Mouse (Mus musculus): ENCODE measurements at regions not wholly inside any gene's neighbourhood (a gene's known extent, or its start where the extent isn't known, plus 50 kb on each side); places are given as distances from the start of the nearest gene placed in this dataset.

GRCm38 (mm10) chr3:130887540-130888312, 157.5 kb upstream of the Rpl34 start:
- in situ Hi-C loops (cut with MboI, MseI), result loop anchor here (5.0 kb wide), 1 partner anchor 355 kb away; no protein-coding TSS in a partner anchor

GRCm38 (mm10) chr3:130885974-130886373, 155.8 kb upstream of the Rpl34 start:
- in situ Hi-C loops (cut with MboI, MseI), result loop anchor here (5.0 kb wide), 1 partner anchor 356 kb away; no protein-coding TSS in a partner anchor

- in situ Hi-C loops (cut with MboI, MseI), result loop anchor here (5.0 kb wide), 1 partner anchor 62 kb away; no protein-coding TSS in a partner anchor
These were observed 154.2 kb upstream of the Rpl34 start for GRCm38 (mm10) chr3:130884393-130884792.

- in situ Hi-C loops (cut with MboI, MseI), result loop anchor here (5.0 kb wide), 1 partner anchor 62 kb away; no protein-coding TSS in a partner anchor
These were observed 153.7 kb upstream of the Rpl34 start for GRCm38 (mm10) chr3:130883928-130884327.

- in situ Hi-C loops (cut with MboI, MseI), result loop anchor here (5.0 kb wide), 1 partner anchor 61 kb away; no protein-coding TSS in a partner anchor
These were observed 153.1 kb upstream of the Rpl34 start for GRCm38 (mm10) chr3:130883319-130883718.

- in situ Hi-C loops (cut with MboI, MseI), result loop anchor here (5.0 kb wide), 1 partner anchor 58 kb away; no protein-coding TSS in a partner anchor
These were observed 150.3 kb upstream of the Rpl34 start for GRCm38 (mm10) chr3:130880482-130880881.

GRCm38 (mm10) chr3:130879463-130879862, 149.3 kb upstream of the Rpl34 start:
- in situ Hi-C loops (cut with MboI, MseI), result no loop called here

- in situ Hi-C loops (cut with MboI, MseI), result no loop called here
These were observed 148.6 kb upstream of the Rpl34 start for GRCm38 (mm10) chr3:130878834-130879233.

- in situ Hi-C loops (cut with MboI, MseI), result no loop called here
These were observed 147.8 kb upstream of the Rpl34 start for GRCm38 (mm10) chr3:130877981-130878380.

- in situ Hi-C loops (cut with MboI, MseI), result loop anchor here (25.0 kb wide), 1 partner anchor 1561 kb away; no protein-coding TSS in a partner anchor
These were observed 143.5 kb upstream of the Rpl34 start for GRCm38 (mm10) chr3:130873745-130874144.

GRCm38 (mm10) chr3:130866952-130867632, 136.9 kb upstream of the Rpl34 start:
- in situ Hi-C loops (cut with MboI, MseI), result loop anchor here (25.0 kb wide), 1 partner anchor 1555 kb away; no protein-coding TSS in a partner anchor

GRCm38 (mm10) chr3:130864783-130865182, 134.6 kb upstream of the Rpl34 start:
- in situ Hi-C loops (cut with MboI, MseI), result loop anchor here (25.0 kb wide), 1 partner anchor 1552 kb away; no protein-coding TSS in a partner anchor

GRCm38 (mm10) chr3:130863376-130863775, 133.2 kb upstream of the Rpl34 start:
- in situ Hi-C loops (cut with MboI, MseI), result loop anchor here (25.0 kb wide), 1 partner anchor 1551 kb away; no protein-coding TSS in a partner anchor

- in situ Hi-C loops (cut with MboI, MseI), result loop anchor here (25.0 kb wide), 1 partner anchor 1548 kb away; no protein-coding TSS in a partner anchor
These were observed 130.1 kb upstream of the Rpl34 start for GRCm38 (mm10) chr3:130860315-130860714.

GRCm38 (mm10) chr3:130853866-130854265, 123.7 kb upstream of the Rpl34 start:
- in situ Hi-C loops (cut with MboI, MseI), result loop anchor here (25.0 kb wide), 1 partner anchor 1542 kb away; no protein-coding TSS in a partner anchor

- in situ Hi-C loops (cut with MboI, MseI), result loop anchor here (25.0 kb wide), 1 partner anchor 1539 kb away; no protein-coding TSS in a partner anchor
These were observed 120.6 kb upstream of the Rpl34 start for GRCm38 (mm10) chr3:130850766-130851308.

- in situ Hi-C loops (cut with MboI, MseI), result no loop called here
These were observed 111.6 kb upstream of the Rpl34 start for GRCm38 (mm10) chr3:130841755-130842154.

- in situ Hi-C loops (cut with MboI, MseI), result no loop called here
These were observed 109.8 kb upstream of the Rpl34 start for GRCm38 (mm10) chr3:130839924-130840440.

- in situ Hi-C loops (cut with MboI, MseI), result no loop called here
These were observed 108.6 kb upstream of the Rpl34 start for GRCm38 (mm10) chr3:130838626-130839422.

GRCm38 (mm10) chr3:130833722-130834121, 103.5 kb upstream of the Rpl34 start:
- in situ Hi-C loops (cut with MboI, MseI), result no loop called here

GRCm38 (mm10) chr3:130833082-130833481, 102.9 kb upstream of the Rpl34 start:
- in situ Hi-C loops (cut with MboI, MseI), result no loop called here
